Mouse (Mus musculus) liver, embryonic 16.5 days (tissue): ENCODE results near the gene Smox. TPM values are rescaled to one million over a fixed set of nuclear protein-coding genes. Genes with fewer than 3 reads are reported as not detected.

Experiments used
- ATAC-seq: fragments of 200-750 bp; cut with Nextera tagmentation; 2 replicates; pipeline ENCODE4 v1.8.0; 2017; ENCODE audit warnings: low read depth, mild to moderate bottlenecking, moderate number of reproducible peaks, moderate library complexity
- H3K27ac ChIP-seq: fragments of 300-500 bp; sonication (generic); 2 replicates; pipeline ENCODE4 v1.5.1; 2014; ENCODE audit warnings: mild to moderate bottlenecking, low read length
- H3K27me3 ChIP-seq: fragments of 300-500 bp; sonication (generic); 2 replicates; pipeline ENCODE4 v1.6.1; 2014; ENCODE audit warnings: low read depth, low read length, mixed read lengths; ENCODE audit not compliant: control insufficient read depth, insufficient read depth
- H3K36me3 ChIP-seq: fragments of 300-500 bp; sonication (generic); 2 replicates; pipeline ENCODE4 v1.6.1; 2014; ENCODE audit warnings: mild to moderate bottlenecking; ENCODE audit not compliant: control insufficient read depth, insufficient read depth
- H3K4me1 ChIP-seq: fragments of 300-500 bp; sonication (generic); 2 replicates; pipeline ENCODE4 v1.6.1; 2014; ENCODE audit warnings: low read depth, low read length, mixed read lengths; ENCODE audit not compliant: control insufficient read depth
- H3K4me2 ChIP-seq: fragments of 300-500 bp; sonication (generic); 2 replicates; pipeline ENCODE4 v1.6.1; 2014; ENCODE audit warnings: low read depth, low read length, mixed read lengths
- H3K4me3 ChIP-seq: fragments of 300-500 bp; sonication (generic); 2 replicates; pipeline ENCODE4 v1.5.1; 2014; ENCODE audit warnings: low read depth, mild to moderate bottlenecking, low read length
- H3K9ac ChIP-seq: fragments of 300-500 bp; sonication (generic); 2 replicates; pipeline ENCODE4 v1.6.1; 2014; ENCODE audit warnings: low read depth, low read length
- H3K9me3 ChIP-seq: fragments of 300-500 bp; sonication (generic); replicated peaks from 2 replicates; pipeline ENCODE4 v1.6.1; 2016; ENCODE audit warnings: low read length; ENCODE audit not compliant: control insufficient read depth
- WGBS: fragments of 180-500 bp; shearing (Covaris S2); extraction: QIAGEN DNeasy Blood & Tissue Kit; methylation state at CpG from one replicate; pipeline ENCODE4 v1.1.7; 2014; ENCODE audit not compliant: insufficient replicate concordance; 5-methylcytosine and 5-hydroxymethylcytosine counted together
- polyA plus RNA-seq: library from polyadenylated mRNA; unstranded; fragments of >200 nt; fragmentation: Nextera tagmentation; extraction: Ambion mirVana; gene quantifications from 2 replicates; pipeline ENCODE4 v1.2.1, GENCODE M21; 2015

Gene Smox
- polyA plus RNA-seq, 1 experiment from 2014 or later, result 89.1 TPM

- Histone ChIP-seq H3K27ac (no peak overlapping the region), H3K9ac (no peak overlapping the region), H3K27me3 (no peaks in the 10 kb centered on the region; the same call in 1 of the 2 replicates), H3K4me3 (no peak overlapping the region), H3K4me1 (no peaks in the 10 kb centered on the region), H3K4me2 (no peak overlapping the region), H3K9me3 (no peaks in the 10 kb centered on the region), H3K36me3 (no peaks in the 10 kb centered on the region)
- ATAC-seq, result no peak
- WGBS, result 73% methylated on average over 4 of the region's 4 CpGs
Observed at GRCm38 (mm10) chr2:131478916-131479315, 12.4 kb upstream of the Smox start.

- H3K4me2 ChIP-seq, result no peak overlapping the region
- no peaks in the 10 kb centered on the region for H3K4me1 ChIP-seq
- no peak overlapping the region for H3K4me3 ChIP-seq
- H3K27ac ChIP-seq, result no peak overlapping the region
- ATAC-seq, result no peak
- H3K36me3 ChIP-seq, result no peaks in the 10 kb centered on the region
- 47% methylated on average over 1 of the region's 1 CpGs for WGBS
- H3K27me3 ChIP-seq, result no peaks in the 10 kb centered on the region; the same call in 1 of the 2 replicates
- no peaks in the 10 kb centered on the region for H3K9me3 ChIP-seq
- H3K9ac ChIP-seq, result no peak overlapping the region
Observed at GRCm38 (mm10) chr2:131481733-131482132, 9.6 kb upstream of the Smox start.

DNA sequence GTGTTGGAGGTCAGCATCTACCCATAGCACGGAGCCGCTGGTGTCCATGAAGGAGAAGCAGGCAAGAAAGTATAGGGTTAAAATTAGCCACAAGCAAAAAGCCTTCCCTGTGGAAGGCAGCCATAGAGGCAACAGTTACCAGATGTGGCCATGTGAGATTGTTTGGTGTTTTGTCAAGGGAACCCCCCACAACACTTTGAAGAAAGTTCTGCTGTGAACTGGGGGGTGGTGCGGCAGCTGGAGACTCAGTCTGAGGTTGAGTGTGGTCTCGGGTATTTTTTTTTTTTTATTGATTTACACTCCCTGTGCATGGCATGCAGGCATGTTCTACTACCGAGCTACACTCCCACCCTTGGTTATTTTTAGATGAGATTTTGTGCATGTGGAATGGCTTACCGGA lies 8.8 kb upstream of the Smox start:
- no peaks in the 10 kb centered on the region for H3K36me3 ChIP-seq
- no peak for ATAC-seq
- H3K27ac ChIP-seq, result no peak overlapping the region
- H3K4me2 ChIP-seq, result no peak overlapping the region
- no peaks in the 10 kb centered on the region for H3K4me1 ChIP-seq
- 64% methylated on average over 6 of the region's 6 CpGs for WGBS
- H3K9me3 ChIP-seq, result no peaks in the 10 kb centered on the region
- no peak overlapping the region for H3K9ac ChIP-seq
- H3K4me3 ChIP-seq, result no peak overlapping the region
- no peaks in the 10 kb centered on the region; the same call in 1 of the 2 replicates for H3K27me3 ChIP-seq

DNA sequence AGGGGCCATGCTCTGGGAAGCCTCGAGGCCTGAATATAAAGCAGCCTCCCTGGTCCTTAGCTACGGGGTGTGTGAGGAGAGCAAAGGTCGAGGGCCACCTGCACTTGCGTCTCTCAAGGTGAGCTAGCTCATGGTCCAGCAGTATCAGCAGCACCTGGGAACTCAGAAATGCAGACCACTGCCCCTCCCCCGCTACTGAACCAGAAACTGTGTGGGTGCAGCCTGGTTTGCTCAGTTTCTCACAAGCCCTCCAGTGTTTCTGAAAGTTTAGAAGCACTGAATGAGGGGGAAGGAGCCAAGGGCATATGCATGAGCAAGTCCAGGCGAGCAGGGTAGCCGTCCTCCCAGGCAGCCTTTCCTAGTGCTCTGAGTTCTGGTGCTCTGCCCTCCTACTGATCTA lies 7.7 kb upstream of the Smox start:
- H3K27ac ChIP-seq, result no peak overlapping the region
- H3K27me3 ChIP-seq, result no peaks in the 10 kb centered on the region; the same call in 1 of the 2 replicates
- 55% methylated on average over 7 of the region's 7 CpGs for WGBS
- no peaks in the 10 kb centered on the region for H3K9me3 ChIP-seq
- no peak overlapping the region for H3K4me2 ChIP-seq
- ATAC-seq, result no peak
- H3K4me3 ChIP-seq, result no peak overlapping the region
- no peaks in the 10 kb centered on the region for H3K4me1 ChIP-seq
- no peak overlapping the region for H3K9ac ChIP-seq
- H3K36me3 ChIP-seq, result no peaks in the 10 kb centered on the region

DNA sequence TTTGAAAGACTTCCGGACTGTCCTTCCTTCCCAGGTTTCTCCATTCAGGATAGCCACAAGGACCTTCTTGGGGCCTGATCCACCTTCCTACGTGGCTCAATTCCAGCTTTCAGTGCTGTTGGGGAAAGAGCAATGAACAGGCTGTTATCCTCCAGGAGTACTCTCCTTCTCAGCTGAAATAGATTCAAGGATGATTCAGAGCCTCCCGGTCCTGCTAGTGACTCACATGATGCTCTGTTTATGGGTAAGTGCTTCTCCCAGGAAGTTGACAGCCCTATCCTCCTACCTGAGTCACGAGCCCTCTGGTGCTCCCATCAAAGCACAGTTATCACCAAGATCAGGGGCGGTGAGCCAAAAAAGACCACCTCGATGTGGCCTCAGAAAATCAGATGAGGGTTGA lies 7.1 kb upstream of the Smox start:
- Histone ChIP-seq H3K4me1 (peaks cover 3% of the 10 kb centered on the region; the same call in 1 of the 2 replicates), H3K9ac (no peak overlapping the region), H3K9me3 (no peaks in the 10 kb centered on the region), H3K27me3 (no peaks in the 10 kb centered on the region; the same call in 1 of the 2 replicates), H3K36me3 (no peaks in the 10 kb centered on the region), H3K4me2 (no peak overlapping the region), H3K4me3 (no peak overlapping the region), H3K27ac (no peak overlapping the region)
- WGBS, result 62% methylated on average over 6 of the region's 6 CpGs
- ATAC-seq, result no peak

GRCm38 (mm10) chr2:131485126-131485525 lies 6.2 kb upstream of the Smox start:
- no peak for ATAC-seq
- no peaks in the 10 kb centered on the region for H3K36me3 ChIP-seq
- H3K9ac ChIP-seq, result no peak overlapping the region
- H3K27ac ChIP-seq, result no peak overlapping the region
- no peak overlapping the region for H3K4me2 ChIP-seq
- no peak overlapping the region for H3K4me3 ChIP-seq
- no peaks in the 10 kb centered on the region; the same call in 1 of the 2 replicates for H3K27me3 ChIP-seq
- no peaks in the 10 kb centered on the region for H3K9me3 ChIP-seq
- H3K4me1 ChIP-seq, result peaks cover 7% of the 10 kb centered on the region
- 68% methylated on average over 15 of the region's 15 CpGs for WGBS

DNA sequence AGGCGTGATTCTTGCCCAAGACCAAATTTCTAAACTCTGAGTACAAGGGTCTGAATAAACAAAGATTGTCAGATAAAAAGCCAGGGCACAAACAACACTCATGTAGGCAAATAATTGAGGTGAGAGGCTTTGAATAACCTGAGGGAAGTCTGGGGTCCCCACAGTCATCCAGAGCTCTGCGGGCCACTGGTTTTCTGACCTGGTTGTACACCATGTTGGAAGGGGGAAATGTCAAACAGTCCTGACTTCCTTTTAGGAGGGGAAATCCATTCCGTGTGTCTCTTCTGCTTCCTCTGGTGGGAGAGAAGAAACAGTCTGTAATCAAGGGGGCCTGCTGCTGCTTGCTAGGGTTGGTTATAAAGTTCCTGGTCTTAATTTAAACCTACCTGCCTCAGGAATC lies 5.2 kb upstream of the Smox start:
- Histone ChIP-seq H3K4me1 (peaks cover 14% of the 10 kb centered on the region), H3K4me2 (no peak overlapping the region), H3K36me3 (no peaks in the 10 kb centered on the region), H3K27me3 (no peaks in the 10 kb centered on the region; the same call in 1 of the 2 replicates), H3K9ac (no peak overlapping the region), H3K27ac (no peak overlapping the region), H3K9me3 (no peaks in the 10 kb centered on the region), H3K4me3 (no peak overlapping the region)
- no peak for ATAC-seq
- 52% methylated on average over 3 of the region's 3 CpGs for WGBS

GRCm38 (mm10) chr2:131487337-131487736 lies 4.0 kb upstream of the Smox start:
- H3K9ac ChIP-seq, result no peak overlapping the region
- no peaks in the 10 kb centered on the region; the same call in 1 of the 2 replicates for H3K27me3 ChIP-seq
- ATAC-seq, result no peak
- H3K4me2 ChIP-seq, result no peak overlapping the region
- 81% methylated on average over 5 of the region's 5 CpGs for WGBS
- H3K27ac ChIP-seq, result no peak overlapping the region
- no peaks in the 10 kb centered on the region for H3K36me3 ChIP-seq
- no peaks in the 10 kb centered on the region for H3K9me3 ChIP-seq
- H3K4me3 ChIP-seq, result no peak overlapping the region
- peaks cover 16% of the 10 kb centered on the region for H3K4me1 ChIP-seq

- 58% methylated on average over 4 of the region's 4 CpGs for WGBS
- Histone ChIP-seq H3K36me3 (no peaks in the 10 kb centered on the region), H3K9me3 (no peaks in the 10 kb centered on the region), H3K9ac (no peak overlapping the region), H3K27me3 (no peaks in the 10 kb centered on the region), H3K4me2 (no peak overlapping the region), H3K27ac (no peak overlapping the region), H3K4me1 (peaks cover 16% of the 10 kb centered on the region), H3K4me3 (no peak overlapping the region)
- ATAC-seq, result no peak
Observed at GRCm38 (mm10) chr2:131488261-131488660, 3.0 kb upstream of the Smox start.
